Comparison of ENCODE assay signal across 20 mouse cellular contexts in genomic region chr17:8573542-8574260, GRCm38 (mm10). TPM values are rescaled to one million over a fixed set of nuclear protein-coding genes. Genes with fewer than 3 reads are reported as not detected.
"Had no signal": no experiment of that assay in that cellular context is flagged by ENCODE, and none has a peak within 500 bp of the region (broad histone marks: within the 10 kb centered on the region; RNA-seq: fewer than 3 reads in every experiment).

No protein-coding gene starts in this region.

- H3K4me1 ChIP-seq: midbrain, embryonic 12.5 days; neural tube, embryonic 13.5 days had no signal

- H3K9me3 ChIP-seq: limb, embryonic 10.5 days; megakaryocyte, embryonic 14.5 days; midbrain, embryonic 12.5 days; neural tube, embryonic 13.5 days had no signal

- H3K27me3 ChIP-seq: midbrain, embryonic 12.5 days; neural tube, embryonic 13.5 days had no signal

- H3K9ac ChIP-seq: midbrain, embryonic 12.5 days; neural tube, embryonic 13.5 days had no signal

- H3K27ac ChIP-seq: kidney, postnatal 0 days; limb, embryonic 10.5 days; midbrain, embryonic 12.5 days; neural tube, embryonic 13.5 days had no signal

- H3K4me3 ChIP-seq: limb, embryonic 10.5 days; megakaryocyte, embryonic 14.5 days; midbrain, embryonic 12.5 days; neural tube, embryonic 13.5 days had no signal

- H3K4me2 ChIP-seq: midbrain, embryonic 12.5 days; neural tube, embryonic 13.5 days had no signal

- H3K36me3 ChIP-seq: limb, embryonic 10.5 days; midbrain, embryonic 12.5 days; neural tube, embryonic 13.5 days had no signal

- ATAC-seq: lung, postnatal 0 days; midbrain, embryonic 16.5 days had no signal

- DNase-seq: kidney, adult 11 months; kidney, adult 9 months; kidney, postnatal 4 days; lung, adult 2 months; lung, postnatal 36 days; retina, postnatal 1 day; thymus, postnatal 4 days had no signal

RNA-seq across cellular contexts. Expression of gene Gm17087, which starts 7.0 kb away (rescaled TPM):
- total RNA-seq: layer of hippocampus, adult 8-10 months; layer of hippocampus, postnatal 14 days; left cerebral cortex, adult 18-20 months; left cerebral cortex, postnatal 14 days had no signal
- polyA plus RNA-seq: kidney, postnatal 0 days; limb, embryonic 10.5 days; limb, embryonic 14.5 days; lung, adult 2 months; lung, postnatal 0 days; midbrain, embryonic 12.5 days; midbrain, embryonic 16.5 days; neural tube, embryonic 13.5 days; stomach, embryonic 16.5 days had no signal
